Mouse (Mus musculus): ENCODE results near the gene Pkp1. TPM values are rescaled to one million over a fixed set of nuclear protein-coding genes. Genes with fewer than 3 reads are reported as not detected.

Pkp1 gene
- total RNA-seq, 2 experiments from 2014 or later = 0.09 TPM; not detected in 1

- DNase-seq (ENCODE audit: low spot score) = no peak
Measured at GRCm38 (mm10) chr1:135857137-135857775, 61.8 kb downstream of the Pkp1 start.

GRCm38 (mm10) chr1:135856070-135856469 is 62.9 kb downstream of the Pkp1 start:
- no peak for DNase-seq (ENCODE audit: low spot score)

DNA sequence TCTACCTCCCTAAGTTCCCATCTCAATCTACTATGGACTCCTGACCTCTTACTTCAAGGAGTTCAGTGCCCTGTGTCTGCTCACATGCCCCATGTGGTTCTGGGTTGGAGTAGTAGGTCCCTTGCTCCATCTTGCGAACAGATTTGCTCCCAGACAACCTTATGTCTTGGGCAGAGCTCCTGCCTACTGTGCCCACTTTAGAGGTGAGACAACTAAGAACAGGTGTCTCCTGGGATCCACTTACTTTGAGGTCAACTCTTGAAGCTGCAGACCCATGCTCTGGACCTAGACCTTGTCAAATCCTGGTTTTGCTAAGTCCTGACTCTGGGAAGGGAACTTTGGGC is 63.7 kb downstream of the Pkp1 start:
- no peak for DNase-seq (ENCODE audit: low spot score)

DNA sequence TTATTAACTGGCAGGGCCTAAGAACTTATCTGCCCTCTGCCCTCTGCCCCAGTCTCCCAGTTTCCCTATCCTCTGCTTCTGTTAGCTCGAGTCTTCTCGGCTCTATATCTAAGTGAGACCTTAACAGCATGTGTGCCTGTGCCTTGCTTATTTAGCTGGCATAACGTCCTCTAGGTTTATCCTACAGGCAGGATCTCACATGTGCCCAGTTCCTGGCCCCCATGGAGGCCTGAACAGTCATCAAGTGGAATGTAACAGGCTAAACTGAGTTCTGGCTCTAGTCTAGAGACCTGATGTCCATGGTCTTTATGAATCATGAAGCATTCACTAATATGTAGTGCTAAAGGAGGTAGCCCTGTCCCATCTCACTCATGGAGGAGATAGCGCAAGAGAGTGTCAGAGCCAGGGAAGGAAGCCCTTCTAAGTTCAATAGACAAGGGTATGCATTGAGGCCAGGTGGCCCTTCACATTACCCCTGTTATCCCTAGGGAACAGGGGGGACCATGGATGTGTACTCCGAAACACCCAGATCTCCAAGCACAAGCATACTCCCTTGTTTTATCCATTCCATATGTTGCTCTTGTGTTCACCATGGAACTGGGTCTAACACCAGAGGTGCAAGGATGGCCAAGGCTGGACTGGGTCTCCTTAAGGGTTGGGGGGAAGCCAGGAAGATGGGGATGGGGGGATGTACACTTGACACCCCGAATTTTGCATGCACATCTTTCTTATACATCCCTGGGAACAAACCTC is 64.2 kb downstream of the Pkp1 start:
- DNase-seq (ENCODE audit: low spot score) = no peak

DNA sequence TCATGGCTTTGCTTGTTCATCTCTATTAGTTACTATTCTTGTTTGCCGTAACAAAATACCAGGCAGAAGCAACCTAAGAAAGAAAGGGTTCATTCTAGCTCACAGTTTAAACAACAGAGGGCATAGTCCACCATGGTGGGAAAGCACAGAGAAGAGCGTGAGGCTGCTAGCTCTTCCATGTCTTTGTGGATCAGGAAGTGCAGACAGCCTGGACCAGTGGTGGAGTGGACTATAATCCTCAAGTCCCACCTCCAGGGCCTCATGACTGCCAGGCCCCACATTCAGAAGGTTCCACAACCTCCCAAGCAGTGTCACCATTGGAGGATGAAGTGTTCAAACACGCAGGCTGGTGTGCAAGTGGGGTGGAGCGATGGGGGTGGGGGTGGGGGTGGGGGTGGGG is 65.8 kb downstream of the Pkp1 start:
- DNase-seq (ENCODE audit: low spot score) = no peak

DNA sequence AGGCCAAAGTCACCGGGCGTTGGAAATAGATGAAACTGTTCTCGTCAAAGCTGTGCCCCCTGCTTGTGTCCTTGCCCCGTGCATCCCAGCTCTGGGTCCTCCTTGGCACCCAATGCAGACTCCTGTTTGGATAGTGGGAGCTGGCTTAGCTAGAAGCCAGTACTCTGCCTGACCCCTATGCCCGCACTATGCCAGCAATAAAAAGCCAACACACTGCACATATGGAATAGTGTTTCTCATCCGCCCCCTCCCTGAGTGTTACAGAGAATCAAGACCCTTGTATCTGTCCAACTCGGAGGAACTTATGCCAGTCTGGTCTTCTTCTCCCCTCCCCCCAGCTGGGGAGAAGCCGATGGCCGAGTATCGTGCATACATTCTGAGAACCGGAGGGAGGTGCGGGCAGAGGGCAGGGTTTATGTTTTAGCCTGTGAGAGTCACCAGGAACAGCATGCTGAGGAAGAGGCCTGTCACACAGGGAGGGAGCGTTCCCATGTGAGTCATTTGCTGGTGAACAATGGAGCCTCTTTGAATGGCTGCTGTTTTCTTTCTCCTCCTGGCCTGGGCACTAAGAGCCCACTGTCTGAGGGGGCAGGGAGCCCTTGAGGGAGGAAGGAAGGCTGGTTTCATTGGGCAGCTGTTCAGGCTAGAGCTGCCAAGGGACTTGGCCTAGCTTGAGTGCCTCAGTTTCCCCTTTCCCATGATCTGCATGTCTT is 66.8 kb downstream of the Pkp1 start:
- no peak for DNase-seq (ENCODE audit: low spot score)

- peak; percentile 22 for DNase-seq (ENCODE audit: low spot score)
Measured at GRCm38 (mm10) chr1:135850722-135851512, 68.1 kb downstream of the Pkp1 start.

GRCm38 (mm10) chr1:135847611-135848351 is 71.2 kb downstream of the Pkp1 start:
- DNase-seq (ENCODE audit: low spot score) = no peak

- peak; percentile 21 for DNase-seq (ENCODE audit: low spot score)
Measured at GRCm38 (mm10) chr1:135847139-135847562, 71.9 kb downstream of the Pkp1 start.

DNA sequence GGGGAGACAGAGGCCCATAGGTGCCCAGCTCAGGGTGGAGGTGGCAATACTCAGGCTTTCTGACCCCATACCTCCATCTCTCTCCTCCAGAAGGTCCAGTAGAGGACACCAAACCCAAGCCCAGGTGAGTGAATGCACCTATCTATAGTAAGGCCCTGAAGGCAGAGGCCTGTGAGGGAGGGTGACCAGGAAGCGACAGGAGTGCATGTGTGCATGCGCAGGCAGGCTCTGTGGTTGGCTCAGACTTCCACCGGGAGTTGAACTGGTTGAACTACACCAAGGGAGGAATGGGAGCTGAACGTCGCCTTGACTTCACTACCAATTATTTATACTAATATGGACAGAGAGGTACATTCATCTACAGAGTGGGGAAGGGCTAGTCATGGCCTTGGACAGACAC is 72.4 kb downstream of the Pkp1 start:
- no peak for DNase-seq (ENCODE audit: low spot score)

GRCm38 (mm10) chr1:135844481-135844880 is 74.5 kb downstream of the Pkp1 start:
- no peak for DNase-seq (ENCODE audit: low spot score)

GRCm38 (mm10) chr1:135843519-135844262 is 75.3 kb downstream of the Pkp1 start:
- no peak for DNase-seq (ENCODE audit: low spot score)

DNA sequence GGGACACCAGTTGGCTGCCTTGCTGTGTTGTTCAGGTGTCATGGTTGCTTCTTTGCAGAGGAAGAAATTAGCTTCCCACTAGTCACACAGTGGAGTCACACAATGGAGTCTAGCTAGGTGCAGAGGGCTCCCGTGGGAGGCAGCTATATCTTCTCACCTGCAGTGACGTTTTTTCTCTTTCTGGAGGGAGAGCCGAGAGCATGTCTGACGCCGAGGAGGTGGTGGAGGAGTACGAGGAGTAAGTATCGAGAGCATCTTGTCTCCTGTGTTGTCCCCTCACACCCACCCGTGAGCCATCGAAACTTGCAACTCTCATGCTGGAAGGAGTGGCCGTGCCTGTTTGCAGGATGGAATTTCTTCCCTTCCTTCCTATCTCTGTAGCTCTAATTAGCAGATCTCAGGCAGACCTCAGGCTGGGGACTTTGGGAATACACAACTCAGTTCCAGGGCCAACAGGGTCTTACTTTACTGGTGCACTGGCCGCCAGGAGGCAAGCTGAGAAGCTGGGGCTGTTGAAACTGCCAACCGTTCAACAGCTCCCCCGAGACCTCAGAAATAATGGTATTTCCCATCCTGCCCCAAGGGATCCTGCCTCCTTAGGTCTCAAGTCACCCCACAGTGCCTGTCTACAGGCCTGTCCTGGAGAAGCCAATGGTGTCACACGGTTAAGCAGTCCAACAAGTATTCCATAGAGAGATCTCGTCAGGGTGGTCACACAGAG is 78.2 kb downstream of the Pkp1 start:
- no peak for DNase-seq (ENCODE audit: low spot score)

GRCm38 (mm10) chr1:135839065-135839464 is 79.9 kb downstream of the Pkp1 start:
- DNase-seq (ENCODE audit: low spot score) = no peak

GRCm38 (mm10) chr1:135838626-135839025 is 80.4 kb downstream of the Pkp1 start:
- DNase-seq (ENCODE audit: low spot score) = no peak

DNA sequence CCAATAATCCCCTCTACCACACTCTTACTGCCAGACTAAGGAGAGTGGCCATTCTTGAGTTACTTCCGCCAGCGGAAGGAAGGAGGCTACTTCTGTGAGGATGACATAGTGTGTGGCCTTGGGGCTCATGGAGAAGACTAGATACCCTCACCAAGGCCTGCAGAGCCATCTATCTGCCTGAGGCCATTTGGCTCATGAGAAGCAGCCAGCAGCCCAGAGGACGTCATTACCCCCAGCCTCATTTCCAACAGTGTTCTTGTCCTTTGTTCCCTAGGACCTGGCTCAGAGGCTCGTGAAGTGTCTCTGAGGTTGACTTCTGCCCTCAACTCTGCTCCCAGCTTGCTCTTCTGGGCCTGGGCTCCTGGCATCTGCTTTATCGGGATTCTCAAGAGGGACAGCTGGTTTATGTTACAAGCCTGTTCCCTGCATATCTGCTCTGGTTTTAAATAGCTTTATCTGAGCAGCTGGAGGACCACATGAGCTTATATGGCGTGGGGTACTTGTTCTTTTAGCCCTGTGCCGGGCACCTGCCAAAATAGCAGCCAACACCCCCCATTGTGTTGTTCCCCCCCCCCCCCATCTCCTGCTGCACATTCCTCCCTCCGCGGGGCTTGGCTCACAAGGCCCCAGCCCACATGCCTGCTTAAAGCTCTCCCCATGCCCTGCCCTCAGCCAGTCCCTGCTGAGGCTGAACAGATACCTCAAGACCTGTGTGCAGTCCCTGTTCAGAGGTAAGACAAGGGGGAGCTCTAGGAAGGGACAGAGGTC is 83.1 kb downstream of the Pkp1 start, which contains the start of gene Tnnt2:
Tnnt2 (plus strand) TSS at position 639 of the 768 bp plus-strand sequence.
- DNase-seq (ENCODE audit: low spot score) = no peak

DNA sequence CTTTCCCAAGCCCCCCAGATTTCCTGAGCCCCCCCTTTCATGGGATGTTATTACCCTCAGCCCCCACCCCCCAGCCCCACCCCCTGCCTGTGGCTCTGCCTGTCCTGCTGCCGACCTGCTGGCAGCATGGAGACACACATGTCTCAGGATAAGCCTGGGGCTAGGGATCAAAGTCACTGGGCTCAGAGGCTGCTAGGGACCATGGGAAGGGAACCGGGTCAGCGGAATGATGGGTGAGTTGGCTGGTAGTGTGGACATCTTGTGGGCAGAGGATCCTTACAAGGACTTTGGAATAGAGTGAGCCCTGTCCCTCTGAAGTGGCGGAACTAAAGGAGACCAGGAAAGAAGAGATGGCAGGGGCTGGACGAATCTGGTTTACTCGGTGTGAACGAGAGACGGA is 84.0 kb downstream of the Pkp1 start:
- no peak for DNase-seq (ENCODE audit: low spot score)

- no peak for DNase-seq (ENCODE audit: low spot score)
Measured at GRCm38 (mm10) chr1:135834206-135834859, 84.7 kb downstream of the Pkp1 start.

Data from gastrocnemius, adult 18-20 months (tissue).